Mouse (Mus musculus) left cerebral cortex, postnatal 14 days (tissue): ENCODE measurements around the gene Ndufv3. TPM values are rescaled to one million over a fixed set of nuclear protein-coding genes. Genes with fewer than 3 reads are reported as not detected.
"Not testable (repeated sequence)": the region's sequence is repeated elsewhere in the genome, so short reads cannot be mapped to it uniquely, and the experiment has no call there.

ENCODE experiments used
- DNase-seq, 2 experiments: peaks; one replicate each; pipeline ENCODE4 v3.0.0; 2021 to 2022; ENCODE audit warnings: low spot score in 2 of 2, mixed read lengths in 1 of 2
- intact Hi-C: fragments of 180-260 bp; cut with DNase I; formaldehyde crosslinking; loops from one replicate; pipeline ENCODE4 v1.15.1; 2025
- total RNA-seq, 2 experiments: library from RNA; stranded (reverse); gene quantifications; 2 replicates each; pipeline ENCODE4 v1.2.3; 2021

Ndufv3 gene
- total RNA-seq, 2 experiments from 2014 or later = 311 to 320 TPM

DNA sequence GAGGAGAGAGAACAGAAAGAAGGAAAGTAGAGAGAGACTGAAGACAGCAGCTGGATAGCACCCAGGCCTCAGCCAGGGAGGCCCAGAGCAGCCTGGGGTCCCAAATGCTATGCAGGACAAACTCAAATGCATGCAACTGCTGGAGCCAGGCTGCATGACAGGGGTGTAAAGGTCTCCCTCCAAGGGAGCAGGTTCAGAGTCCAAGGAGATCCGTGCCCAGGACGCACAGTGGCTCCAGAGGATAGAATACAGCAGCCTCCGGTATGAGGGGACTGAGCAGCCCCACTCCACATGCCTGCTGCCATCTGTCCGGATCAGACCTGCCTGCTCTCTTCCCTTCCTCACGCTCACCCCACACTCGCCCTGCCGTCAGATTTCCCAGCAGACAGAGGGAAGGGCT, 13.6 kb upstream of the Ndufv3 start:
- DNase-seq = no peak
- intact Hi-C loops = no loop called here

DNA sequence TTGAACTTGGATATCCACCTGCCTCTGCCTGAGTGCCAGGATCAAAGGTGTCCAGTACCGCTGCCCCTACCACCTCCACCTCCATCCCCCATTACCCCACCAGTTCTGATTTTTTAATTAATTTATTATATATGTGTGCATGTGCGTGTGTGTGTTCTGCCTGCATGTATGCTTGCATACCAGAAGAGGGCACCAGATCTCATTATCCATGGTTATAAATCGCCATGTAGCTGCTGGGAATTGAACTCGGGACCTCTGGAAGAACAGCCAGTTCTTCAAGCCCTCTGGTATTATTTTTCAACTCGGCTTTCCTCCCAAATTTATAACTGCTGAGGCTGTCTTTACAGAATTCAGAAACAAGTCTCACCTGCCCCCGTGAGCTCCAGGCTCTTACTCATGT, 9.0 kb upstream of the Ndufv3 start:
- intact Hi-C loops = no loop called here

DNA sequence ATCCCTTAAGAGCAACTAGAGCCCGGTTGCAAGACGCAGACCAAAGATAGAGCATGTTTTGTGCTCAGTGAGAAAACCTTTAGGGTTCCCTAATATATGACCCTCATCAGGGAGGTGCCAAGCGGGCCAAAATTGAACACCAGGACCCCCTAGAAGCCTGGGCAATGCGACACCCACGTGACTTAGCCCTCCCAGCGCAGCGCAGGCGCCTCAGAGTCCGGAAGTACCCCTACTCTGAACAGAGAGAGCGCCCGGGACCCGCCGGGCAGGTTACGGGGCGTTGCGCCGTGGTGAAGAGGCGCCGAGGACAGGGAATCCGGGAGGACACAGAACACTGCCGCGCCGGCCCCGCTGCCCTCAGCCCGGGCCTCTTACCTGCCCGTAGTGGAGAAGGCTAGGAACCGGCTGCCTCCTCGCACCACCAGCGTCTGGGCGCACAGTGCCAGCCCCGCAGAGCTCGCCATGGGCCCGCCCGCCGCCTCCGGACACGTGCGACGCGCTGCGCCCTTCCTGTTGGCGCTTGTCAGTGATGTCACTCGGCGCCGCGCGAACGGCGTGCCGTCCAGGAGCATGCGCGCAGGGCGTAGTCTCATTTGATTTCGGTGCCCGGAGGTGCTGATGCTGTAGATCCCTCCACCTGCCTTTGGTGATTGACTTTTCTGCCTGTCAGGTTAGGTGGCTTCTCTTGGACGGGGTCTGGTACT, 8.0 kb upstream of the Ndufv3 start:
- DNase-seq = peak; percentile 84 to 91
- intact Hi-C loops = no loop called here

More for the DNA sequence above, 9.0 kb upstream of the Ndufv3 start:
- no peak for DNase-seq

DNA sequence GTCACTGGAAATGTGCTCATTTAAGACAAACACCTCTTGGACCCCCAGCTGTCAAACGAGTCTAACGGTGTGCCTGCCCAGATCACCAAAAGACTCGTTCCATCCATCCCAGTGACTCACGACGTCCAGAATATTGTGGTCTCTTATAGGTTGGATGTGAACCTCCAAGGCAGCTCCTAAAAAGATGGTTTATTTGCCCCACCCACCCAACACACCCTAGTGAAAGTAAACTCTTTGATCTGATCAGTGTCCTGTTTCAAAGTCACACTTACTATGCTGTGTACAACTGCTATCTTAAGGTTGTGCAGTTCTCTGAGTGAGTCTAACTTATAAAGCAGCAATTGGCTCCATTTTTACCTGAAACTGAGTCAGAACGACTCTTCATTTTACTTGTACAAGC, 7.3 kb upstream of the Ndufv3 start:
- no peak for DNase-seq

DNA sequence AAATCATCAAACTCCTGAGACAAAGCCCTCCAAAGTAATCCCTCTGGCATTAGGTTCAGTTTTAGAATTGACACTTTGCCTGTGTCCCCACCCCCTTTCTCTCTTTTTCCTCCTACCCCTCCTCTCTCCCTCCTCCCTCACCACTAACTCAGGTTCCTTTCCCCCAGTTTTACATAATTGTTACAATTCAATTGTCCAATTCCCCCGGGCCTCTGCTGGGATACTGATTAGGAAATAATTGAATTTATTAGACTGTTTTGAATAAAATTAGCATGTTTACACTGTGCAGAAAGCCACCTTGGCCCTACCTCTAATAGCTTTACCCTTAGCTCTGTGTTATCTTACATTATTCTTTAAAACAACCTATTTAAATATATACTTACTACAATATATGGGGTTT, 5.2 kb upstream of the Ndufv3 start:
- intact Hi-C loops = no loop called here
- no peak for DNase-seq

More for the DNA sequence above, 7.3 kb upstream of the Ndufv3 start:
- intact Hi-C loops = no loop called here

DNA sequence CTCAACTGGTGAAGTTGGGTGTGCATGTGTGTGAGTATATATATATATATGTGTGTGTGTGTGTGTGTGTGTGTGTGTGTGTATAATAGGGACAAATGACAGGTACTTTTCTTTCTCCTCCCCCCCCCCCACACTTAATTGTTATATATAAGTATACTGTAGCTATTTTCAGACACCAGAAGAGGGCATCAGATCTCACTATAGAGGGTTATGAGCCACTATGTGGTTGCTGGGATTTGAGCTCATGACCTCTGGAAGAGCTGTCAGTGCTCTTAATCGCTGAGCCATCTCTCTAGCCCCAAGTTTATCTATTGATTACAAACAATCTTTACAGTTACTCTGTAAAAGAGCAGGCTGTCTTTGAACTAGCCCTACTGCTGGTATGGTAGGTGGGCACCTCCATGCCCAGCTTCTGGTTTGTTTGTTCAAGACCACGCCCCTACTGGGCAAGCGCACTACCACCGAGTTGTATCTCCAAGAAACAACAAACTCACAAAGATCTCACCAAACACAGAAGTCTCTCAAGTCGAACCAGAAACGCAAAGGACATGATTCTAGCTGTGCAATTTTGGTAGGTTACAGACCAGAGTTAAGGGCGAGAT, 470 bp upstream of the Ndufv3 start:
- intact Hi-C loops = no loop called here

DNA sequence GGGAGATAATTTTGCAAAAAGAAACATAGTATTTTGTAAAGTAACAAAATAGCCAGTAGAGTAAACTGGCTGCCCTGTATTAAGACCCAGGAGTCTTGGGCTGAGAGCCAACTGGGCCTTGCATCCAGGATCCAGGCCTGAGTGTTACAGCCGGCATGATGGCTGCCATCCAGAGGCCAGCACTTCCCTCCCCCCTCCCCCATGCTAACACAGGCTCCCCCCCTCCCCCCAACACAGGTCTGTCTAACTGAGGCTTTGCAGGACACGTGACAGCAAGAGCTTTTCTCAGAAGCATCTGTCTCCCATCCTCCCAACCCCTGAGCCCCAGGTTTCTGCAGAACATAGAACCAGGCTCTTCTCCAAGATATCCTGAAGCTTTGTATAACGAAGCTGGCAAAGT, 980 bp downstream of the Ndufv3 start:
- intact Hi-C loops = loop anchor here (1.0 to 5.0 kb wide), 2 partner anchors 43 to 136 kb away; partner anchors contain the start of genes Pknox1 and U2af1

More for the DNA sequence above, 470 bp upstream of the Ndufv3 start:
- no peak for DNase-seq

DNA sequence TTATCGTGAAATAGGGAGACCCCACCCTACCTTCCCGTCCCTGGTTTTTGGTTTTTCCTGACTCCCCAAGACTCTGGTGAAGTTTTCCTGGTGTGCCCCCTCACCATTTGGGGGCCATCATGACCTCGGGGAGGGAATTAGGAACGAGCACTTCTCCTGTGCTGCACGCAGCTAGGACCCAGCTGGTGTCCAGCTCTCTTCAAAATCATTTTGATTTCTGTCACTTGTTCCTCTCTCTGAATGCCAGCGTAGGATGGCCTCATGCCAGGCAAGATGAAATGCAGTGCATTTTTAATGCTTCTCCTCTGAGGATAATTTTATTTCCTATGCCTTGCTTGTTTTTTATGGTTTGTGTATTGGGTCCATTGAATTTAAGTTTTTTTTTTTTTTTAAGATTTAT, 2.0 kb downstream of the Ndufv3 start:
- DNase-seq = no peak
- intact Hi-C loops = loop anchor here (5.0 kb wide), 1 partner anchor 135 kb away; the partner anchor contains the start of gene U2af1

More for the DNA sequence above, 980 bp downstream of the Ndufv3 start:
- DNase-seq = peak; percentile 44 to 57

DNA sequence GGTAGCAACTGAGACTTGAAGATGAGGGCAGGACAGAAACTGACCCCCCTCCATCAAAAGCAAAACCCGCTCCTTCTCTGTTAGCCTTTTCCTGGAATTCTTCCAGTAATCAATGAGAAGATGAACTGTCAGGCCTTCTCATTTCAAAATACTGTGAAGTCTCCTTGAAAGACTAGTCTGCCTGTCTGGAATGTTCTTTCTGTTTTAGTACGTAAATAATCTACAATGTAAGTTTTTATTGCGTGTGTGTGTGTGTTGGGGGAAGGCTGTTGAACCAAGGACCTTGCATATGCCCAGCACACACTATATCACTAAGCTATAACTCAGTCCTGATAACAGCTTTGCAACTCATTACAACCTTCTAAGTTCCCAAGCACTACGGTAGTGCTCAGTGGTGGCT, 5.2 kb downstream of the Ndufv3 start:
- no peak for DNase-seq
- intact Hi-C loops = no loop called here

DNA sequence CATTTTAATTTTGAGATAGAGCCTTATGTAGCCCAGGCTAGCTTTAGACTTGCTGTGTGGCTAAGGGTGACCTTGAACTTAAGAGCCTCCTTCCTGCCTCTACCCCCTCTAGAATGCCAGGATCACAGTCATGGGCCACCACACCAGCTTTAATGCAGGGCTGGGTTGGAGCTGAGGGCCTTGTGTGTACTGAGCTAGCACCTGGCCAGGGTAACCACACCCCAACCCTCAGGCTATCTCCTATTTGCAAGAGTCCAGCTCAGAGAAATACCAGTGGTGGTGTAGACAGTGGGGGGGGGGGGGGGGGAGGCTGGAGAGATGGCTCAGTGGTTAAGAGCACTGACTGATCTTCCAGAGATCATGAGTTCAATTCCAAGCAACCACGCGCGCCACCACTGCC, 5.9 kb downstream of the Ndufv3 start:
- intact Hi-C loops = no loop called here

DNA sequence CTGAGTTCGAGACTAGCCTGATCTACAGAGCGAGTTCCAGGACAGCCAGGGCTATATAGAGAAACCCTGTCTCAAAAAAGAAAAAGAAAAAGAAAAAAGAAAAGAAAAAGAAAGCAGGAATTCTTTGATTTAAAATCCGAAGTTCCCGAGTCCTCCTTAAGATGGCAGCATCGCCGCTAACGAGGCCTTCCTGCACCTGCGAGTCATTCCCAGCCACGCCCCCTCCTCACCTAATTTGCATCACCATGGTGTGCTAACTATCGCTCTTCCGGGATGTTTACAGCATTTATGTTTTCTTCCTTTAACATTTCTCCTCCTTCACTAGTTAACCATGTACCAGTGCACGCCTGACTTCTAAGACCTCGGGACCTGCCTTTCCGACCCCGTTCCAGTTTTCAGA, 9.4 kb downstream of the Ndufv3 start:
- intact Hi-C loops = no loop called here
- DNase-seq = peak; percentile 37 to 42

More for the DNA sequence above, 5.9 kb downstream of the Ndufv3 start:
- DNase-seq = no peak

DNA sequence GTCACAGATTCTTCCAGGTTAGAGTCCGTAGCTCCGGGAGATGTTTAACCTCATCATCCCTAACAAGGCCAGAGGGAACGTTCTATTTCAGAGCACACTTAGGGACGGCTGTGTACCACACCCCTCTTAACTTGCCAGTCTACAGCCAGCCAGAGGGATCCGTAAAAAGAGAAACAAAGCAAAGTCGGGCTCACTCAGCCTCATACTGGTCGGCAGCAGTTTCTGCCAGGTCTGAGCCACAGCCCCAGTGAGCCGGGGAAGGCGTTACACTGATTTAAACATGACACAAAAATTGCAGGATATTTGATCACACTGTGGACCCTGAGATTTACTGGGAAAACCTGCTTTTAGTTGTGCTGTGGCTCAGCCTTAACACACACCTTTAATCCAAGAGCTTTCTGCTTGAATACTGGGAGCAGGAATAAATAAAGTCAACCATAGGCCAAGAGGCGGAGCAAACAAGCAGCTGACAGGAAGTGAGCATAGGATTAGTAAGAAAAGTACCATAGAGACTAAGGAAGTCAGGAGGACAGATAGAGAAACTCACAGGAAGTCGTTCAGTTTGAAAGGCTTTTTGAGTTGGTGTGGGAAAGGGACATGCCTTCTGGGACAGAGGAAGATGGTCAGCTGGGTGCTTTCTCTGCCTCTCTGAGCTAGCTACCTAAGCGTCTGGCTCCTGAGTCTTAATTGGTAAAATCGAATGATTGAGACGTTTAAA, 11.7 kb downstream of the Ndufv3 start:
- no peak for DNase-seq
- intact Hi-C loops = no loop called here

DNA sequence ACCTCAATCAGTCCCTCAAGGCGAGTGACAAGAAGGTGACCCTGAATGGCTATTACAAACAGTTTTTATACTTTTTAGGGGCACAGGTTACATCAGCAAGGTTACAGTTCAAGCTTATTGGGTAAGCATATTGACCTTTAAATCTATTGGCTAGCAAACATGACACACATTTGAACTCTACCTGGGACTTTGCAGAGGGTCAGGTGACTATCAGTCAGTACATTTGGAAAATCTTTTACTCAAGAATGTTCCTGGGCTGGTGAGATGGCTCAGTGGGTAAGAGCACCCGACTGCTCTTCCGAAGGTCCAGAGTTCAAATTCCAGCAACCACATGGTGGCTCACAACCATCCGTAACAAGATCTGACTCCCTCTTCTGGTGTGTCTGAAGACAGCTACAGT, 12.4 kb downstream of the Ndufv3 start:
- intact Hi-C loops, DNase-seq: not testable (repeated sequence)

DNA sequence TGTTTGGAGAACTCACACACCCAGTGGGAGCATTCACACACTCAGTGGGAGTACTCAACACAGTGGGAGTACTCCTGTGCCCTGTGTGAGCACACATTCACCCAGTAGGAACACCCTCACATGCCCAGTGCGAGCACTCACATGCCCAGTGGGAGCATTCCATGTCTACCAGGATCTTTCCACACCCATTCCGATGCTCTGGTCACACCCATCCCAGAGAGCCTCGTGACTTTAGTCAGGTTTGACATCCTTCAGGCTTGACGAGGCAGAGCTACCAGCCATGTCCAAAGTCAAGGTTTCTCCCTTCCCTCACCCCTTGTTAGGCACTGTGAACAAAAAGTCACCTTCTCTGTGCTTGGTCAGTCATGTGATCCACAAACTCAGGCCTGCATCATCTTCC, 15.4 kb downstream of the Ndufv3 start:
- intact Hi-C loops = no loop called here
- DNase-seq = no peak

DNA sequence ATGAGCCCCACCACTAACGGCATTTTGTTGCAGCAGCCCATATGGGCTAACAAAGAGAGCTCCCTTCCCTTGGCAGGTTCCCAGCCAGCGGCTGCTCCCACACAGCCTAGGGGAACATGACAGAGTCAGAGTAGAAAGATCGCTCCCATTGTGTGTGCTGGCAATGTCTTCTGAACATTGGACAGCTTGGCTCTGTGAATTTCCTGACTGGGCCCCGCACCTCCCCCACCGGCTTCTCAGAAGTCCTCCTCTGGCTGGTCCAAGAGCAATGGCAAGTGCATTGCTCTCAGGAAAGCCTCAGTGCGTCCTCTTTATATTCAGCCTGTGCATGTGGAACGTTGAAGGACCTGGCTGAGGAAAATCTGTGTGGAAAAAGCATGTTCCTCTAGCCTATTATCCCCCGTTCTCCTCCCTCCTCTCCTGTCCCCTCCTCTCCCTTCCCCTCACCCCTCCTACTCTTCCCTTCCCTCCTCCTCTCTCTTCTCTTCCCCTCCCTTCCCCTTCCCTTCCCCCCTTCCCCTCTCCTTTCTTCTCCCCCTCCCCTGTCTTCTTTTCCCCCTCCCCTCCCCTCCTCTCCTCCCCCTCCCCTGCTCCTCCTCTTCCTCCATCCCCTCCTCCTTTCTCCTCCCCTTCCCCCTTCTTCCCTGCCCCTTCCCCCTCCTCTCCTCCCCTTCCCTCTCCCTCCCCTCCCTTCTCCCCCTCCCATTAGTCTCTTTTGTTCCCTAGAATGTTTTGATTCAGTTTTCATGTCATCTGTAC, 16.1 kb downstream of the Ndufv3 start:
- DNase-seq = peak; percentile 73 to 81
- intact Hi-C loops = no loop called here

DNA sequence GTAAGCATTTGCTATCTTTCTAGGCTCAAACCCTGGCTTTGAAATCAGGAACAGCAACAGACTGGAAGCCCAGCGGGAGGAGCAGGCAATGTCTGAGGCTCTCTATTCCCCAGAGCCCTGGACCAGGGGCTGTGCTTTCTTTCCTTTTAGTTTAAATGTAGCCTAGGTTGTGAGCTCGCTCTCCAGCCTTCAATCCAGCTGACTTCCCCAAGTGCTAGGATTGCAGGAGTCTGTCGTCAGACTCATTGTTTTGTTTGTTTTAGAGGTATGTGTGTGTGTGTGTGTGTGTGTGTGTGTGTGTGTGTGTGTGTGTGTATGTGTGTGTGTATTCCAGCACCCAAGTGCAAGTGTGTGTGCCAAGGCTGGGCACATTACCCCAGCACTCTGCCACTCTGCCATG, 20.2 kb downstream of the Ndufv3 start:
- intact Hi-C loops = no loop called here
- DNase-seq = no peak

DNA sequence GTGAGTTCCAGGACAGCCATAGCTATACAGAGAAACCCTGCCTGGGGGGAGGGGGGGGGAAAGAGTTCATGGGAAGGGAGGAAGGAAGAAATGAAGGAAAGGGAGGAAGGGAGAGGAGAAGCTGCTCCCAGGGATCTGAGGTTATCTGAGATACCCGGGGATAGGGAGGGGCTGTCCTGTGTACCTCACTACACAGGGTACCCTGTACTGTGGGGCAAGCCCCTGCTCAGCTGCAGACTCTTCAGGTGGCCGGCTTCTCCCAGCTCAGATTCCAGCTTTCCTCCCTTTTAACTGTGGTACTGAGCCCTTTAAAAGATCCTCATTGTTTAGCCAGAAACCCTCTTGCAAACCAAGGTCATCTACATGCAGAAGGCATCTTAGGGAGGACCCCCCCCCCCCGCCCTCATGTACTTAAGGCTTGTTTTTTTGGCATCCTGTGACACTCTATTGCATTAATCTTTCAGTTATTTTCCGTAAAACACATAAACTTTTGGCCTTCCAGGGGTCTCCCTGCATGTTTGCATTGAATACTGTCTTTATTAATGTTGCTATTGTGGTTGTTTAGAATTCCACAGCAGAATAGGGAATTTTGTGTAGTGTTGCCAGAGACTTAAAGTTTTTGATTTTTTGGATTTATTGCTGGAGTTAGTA, 21.0 kb downstream of the Ndufv3 start:
- DNase-seq = no peak
- intact Hi-C loops = no loop called here

DNA sequence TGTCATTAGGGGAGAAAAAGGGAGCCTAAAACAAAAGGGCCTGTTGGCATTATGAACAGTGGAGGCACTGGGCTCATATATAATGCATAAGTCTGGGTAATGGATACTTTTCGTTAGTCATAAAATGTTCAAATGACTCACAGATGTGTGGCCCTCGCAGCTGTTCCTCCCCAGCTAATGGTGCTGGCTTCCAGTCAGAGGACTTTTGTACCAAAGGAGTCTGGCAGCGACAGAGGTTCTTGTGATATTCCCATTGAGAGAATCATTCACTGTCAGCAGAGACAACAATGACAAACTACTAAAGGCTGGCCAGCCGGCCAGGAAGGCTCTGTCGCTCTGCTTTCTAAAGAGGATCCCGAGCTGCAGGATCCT, 21.5 kb downstream of the Ndufv3 start:
- DNase-seq = peak in 1 of 2 experiments; percentile 34
- intact Hi-C loops = no loop called here

DNA sequence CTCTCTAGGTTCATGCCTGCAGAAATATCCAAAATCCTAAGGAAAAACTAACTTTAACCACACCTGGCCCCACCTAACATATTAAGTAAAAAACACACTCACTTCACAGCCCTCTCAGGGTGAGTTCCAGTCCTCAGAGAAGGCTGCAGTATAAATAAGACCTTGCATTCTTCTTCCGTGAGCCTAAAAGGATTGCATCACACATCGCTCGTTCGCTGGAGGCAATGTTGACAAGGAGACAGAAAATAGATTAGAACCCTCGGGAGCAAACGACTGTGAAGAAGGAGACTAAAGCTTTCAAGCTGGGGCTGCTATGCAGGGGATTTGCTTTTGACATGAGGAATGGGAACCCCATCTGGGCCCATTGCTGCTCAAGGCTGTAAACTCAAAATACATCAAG, 23.7 kb downstream of the Ndufv3 start:
- intact Hi-C loops = no loop called here
- no peak for DNase-seq
